ENCODE assay signal across 8 mouse cellular contexts in genomic region chr17:17293932-17294534, GRCm38 (mm10).
DNase-seq lines count a peak whose midpoint lies in the region; ATAC-seq and TF ChIP-seq lines count a peak whose summit lies in the region.
"Not testable (repeated sequence)": the region's sequence is repeated elsewhere in the genome, so short reads cannot be mapped to it uniquely, and the experiment has no call there.

No protein-coding gene starts in this region.

- H3K4me2 ChIP-seq in hindbrain, postnatal 0 days (ENCODE audit: low read depth, low read length) = peak overlapping the region; percentile 50; the same call in 1 of the 2 replicates

- not testable (repeated sequence) for H3K9ac ChIP-seq in hindbrain, postnatal 0 days (replicated peaks; ENCODE audit: low read length)

- WGBS in hindbrain, postnatal 0 days = under 1% methylated on average over 13 of the region's 13 CpGs

- not testable (repeated sequence) for H3K27me3 ChIP-seq in hindbrain, postnatal 0 days (ENCODE audit: insufficient read depth, low read length)

- not testable (repeated sequence) for H3K36me3 ChIP-seq in hindbrain, postnatal 0 days (ENCODE audit: insufficient read depth, low read length)

- 0 out of 2 replicates have a peak, but pooled peaks have one; percentile 6 for TF ChIP-seq CTCF in gastrocnemius, adult 2 months (IDR thresholded peaks at IDR 0.05)
- peak; percentile 35 for TF ChIP-seq CTCF in hindbrain, postnatal 0 days (IDR thresholded peaks at IDR 0.05; ENCODE audit: low read depth)
- not testable (repeated sequence) for TF ChIP-seq CTCF in left cerebral cortex, adult 2 months (IDR thresholded peaks at IDR 0.05)

- peak; percentile 89 for DNase-seq in ZHBTc4 (ENCODE audit: low read depth, low spot score)
- DNase-seq in gastrocnemius, adult 2 months = peak; percentile 88
- DNase-seq in hindbrain, postnatal 0 days (ENCODE audit: low spot score) = peak; percentile 85
- peak; percentile 81 to 88 for DNase-seq in left cerebral cortex, adult 2 months (ENCODE audit: extremely low spot score in 1 of 2, low spot score in 2 of 2)
- DNase-seq in right cerebral cortex, adult 2 months (ENCODE audit: low spot score in 2 of 2) = peak; percentile 90 to 93
- DNase-seq in urinary bladder, postnatal 14 days (ENCODE audit: low spot score) = peak; percentile 87

- intact Hi-C loops in gastrocnemius, adult 2 months (cut with DNase I) = loop anchor here (5.0 to 10.0 kb wide), 3 partner anchors 59 to 331 kb away; partner anchors contain the start of genes Lnpep and Riok2
- intact Hi-C loops in left cerebral cortex, adult 2 months (cut with DNase I) = loop anchor here (5.0 kb wide), 1 partner anchor 78 kb away; the partner anchor contains the start of gene Riok2

- peak; percentile 100 for ATAC-seq in common myeloid progenitor, adult 5-6 weeks (replicated peaks; ENCODE audit: low read depth, poor library complexity, severe bottlenecking)
- peak; percentile 99 for ATAC-seq in hindbrain, postnatal 0 days
- peak; percentile 100 for ATAC-seq in megakaryocyte, adult 5-6 weeks (ENCODE audit: poor library complexity, severe bottlenecking)

- not testable (repeated sequence) for H3K9me3 ChIP-seq in hindbrain, postnatal 0 days (ENCODE audit: low read length)

- H3K4me1 ChIP-seq in hindbrain, postnatal 0 days (ENCODE audit: insufficient read depth, low read length) = not testable (repeated sequence)

- peak overlapping the region; percentile 77 for H3K4me3 ChIP-seq in gastrocnemius, adult 2 months
- peak overlapping the region; percentile 42 for H3K4me3 ChIP-seq in hindbrain, postnatal 0 days (ENCODE audit: low read length)
- H3K4me3 ChIP-seq in left cerebral cortex, adult 2 months = peak overlapping the region; percentile 43

- H3K27ac ChIP-seq in gastrocnemius, adult 2 months = peak overlapping the region; percentile 91
- H3K27ac ChIP-seq in hindbrain, postnatal 0 days = peak overlapping the region; percentile 76; the same call in 1 of the 2 replicates
- H3K27ac ChIP-seq in left cerebral cortex, adult 2 months = peak overlapping the region; percentile 79

Comparison
In these comparisons a context has a peak if more than half of its experiments do, and no peak if none do; other contexts are left out.
1. Peak in every context shown above with its lines: DNase-seq, ATAC-seq, H3K4me3 ChIP-seq and H3K27ac ChIP-seq.